Mouse (Mus musculus): ENCODE results near the gene Tjp1. TPM values are rescaled to one million over a fixed set of nuclear protein-coding genes. Genes with fewer than 3 reads are reported as not detected.

Tjp1 gene
- polyA plus RNA-seq, 1 experiment from 2014 or later, result 30.3 TPM

GRCm38 (mm10) chr7:65418366-65418911 lies 109.1 kb downstream of the Tjp1 start:
- H3K4me3 ChIP-seq (ENCODE audit: low read depth, low read length), result no peak overlapping the region
- H3K4me2 ChIP-seq (ENCODE audit: low read depth, low read length, severe bottlenecking), result no peak overlapping the region
- DNase-seq (ENCODE audit: low spot score), result no peak
- no peak for ATAC-seq (replicated peaks; ENCODE audit: low FRiP score)
- no peaks in the 10 kb centered on the region for H3K9me3 ChIP-seq (ENCODE audit: control insufficient read depth, low read length)
- H3K9ac ChIP-seq (ENCODE audit: low read length), result no peak overlapping the region
- H3K27ac ChIP-seq (ENCODE audit: low read depth, low read length), result no peak overlapping the region
- no peaks in the 10 kb centered on the region for H3K27me3 ChIP-seq (ENCODE audit: control insufficient read depth, insufficient read depth, low read length)
- 90% methylated on average over 10 of the region's 10 CpGs for WGBS
- H3K4me1 ChIP-seq (replicated peaks; ENCODE audit: control insufficient read depth, insufficient read depth, low read length), result peaks cover 5% of the 10 kb centered on the region; the same call in 1 of the 2 replicates
- no peaks in the 10 kb centered on the region for H3K36me3 ChIP-seq (ENCODE audit: control insufficient read depth, insufficient read depth, low read length)

- no peak overlapping the region for H3K27ac ChIP-seq (ENCODE audit: low read depth, low read length)
- ATAC-seq (replicated peaks; ENCODE audit: low FRiP score), result no peak
- H3K4me2 ChIP-seq (ENCODE audit: low read depth, low read length, severe bottlenecking), result no peak overlapping the region
- no peaks in the 10 kb centered on the region for H3K36me3 ChIP-seq (ENCODE audit: control insufficient read depth, insufficient read depth, low read length)
- H3K9me3 ChIP-seq (ENCODE audit: control insufficient read depth, low read length), result no peaks in the 10 kb centered on the region
- H3K27me3 ChIP-seq (ENCODE audit: control insufficient read depth, insufficient read depth, low read length), result no peaks in the 10 kb centered on the region
- H3K4me1 ChIP-seq (replicated peaks; ENCODE audit: control insufficient read depth, insufficient read depth, low read length), result peaks cover 5% of the 10 kb centered on the region; the same call in 1 of the 2 replicates
- H3K9ac ChIP-seq (ENCODE audit: low read length), result no peak overlapping the region
- DNase-seq (ENCODE audit: low spot score), result no peak
- 59% methylated on average over 10 of the region's 10 CpGs for WGBS
- no peak overlapping the region for H3K4me3 ChIP-seq (ENCODE audit: low read depth, low read length)
Observed at GRCm38 (mm10) chr7:65417231-65418100, 110.1 kb downstream of the Tjp1 start.

- no peak for ATAC-seq (replicated peaks; ENCODE audit: low FRiP score)
- Histone ChIP-seq H3K27me3 (ENCODE audit: control insufficient read depth, insufficient read depth, low read length) (no peaks in the 10 kb centered on the region), H3K36me3 (ENCODE audit: control insufficient read depth, insufficient read depth, low read length) (no peaks in the 10 kb centered on the region), H3K9me3 (ENCODE audit: control insufficient read depth, low read length) (no peaks in the 10 kb centered on the region), H3K27ac (ENCODE audit: low read depth, low read length) (no peak overlapping the region), H3K4me3 (ENCODE audit: low read depth, low read length) (no peak overlapping the region), H3K4me1 (replicated peaks; ENCODE audit: control insufficient read depth, insufficient read depth, low read length) (peaks cover 3% of the 10 kb centered on the region; the same call in 1 of the 2 replicates), H3K4me2 (ENCODE audit: low read depth, low read length, severe bottlenecking) (no peak overlapping the region), H3K9ac (ENCODE audit: low read length) (no peak overlapping the region)
- no peak for DNase-seq (ENCODE audit: low spot score)
- 56% methylated on average over 3 of the region's 3 CpGs for WGBS
Observed at GRCm38 (mm10) chr7:65416506-65416905, 111.1 kb downstream of the Tjp1 start.

GRCm38 (mm10) chr7:65413946-65414945 lies 113.3 kb downstream of the Tjp1 start:
- ATAC-seq (replicated peaks; ENCODE audit: low FRiP score) (no peak), DNase-seq (ENCODE audit: low spot score) (no peak)
- Histone ChIP-seq H3K9me3 (ENCODE audit: control insufficient read depth, low read length) (no peaks in the 10 kb centered on the region), H3K9ac (ENCODE audit: low read length) (no peak overlapping the region), H3K4me2 (ENCODE audit: low read depth, low read length, severe bottlenecking) (no peak overlapping the region), H3K36me3 (ENCODE audit: control insufficient read depth, insufficient read depth, low read length) (no peaks in the 10 kb centered on the region), H3K4me1 (replicated peaks; ENCODE audit: control insufficient read depth, insufficient read depth, low read length) (0 out of 2 replicates have a peak, but pooled peaks cover 2% of the 10 kb centered on the region), H3K4me3 (ENCODE audit: low read depth, low read length) (no peak overlapping the region), H3K27ac (ENCODE audit: low read depth, low read length) (no peak overlapping the region), H3K27me3 (ENCODE audit: control insufficient read depth, insufficient read depth, low read length) (no peaks in the 10 kb centered on the region)
- 76% methylated on average over 13 of the region's 13 CpGs for WGBS

GRCm38 (mm10) chr7:65410668-65411067 lies 116.9 kb downstream of the Tjp1 start:
- Histone ChIP-seq H3K4me1 (replicated peaks; ENCODE audit: control insufficient read depth, insufficient read depth, low read length) (no peaks in the 10 kb centered on the region), H3K36me3 (ENCODE audit: control insufficient read depth, insufficient read depth, low read length) (no peaks in the 10 kb centered on the region), H3K27ac (ENCODE audit: low read depth, low read length) (no peak overlapping the region), H3K27me3 (ENCODE audit: control insufficient read depth, insufficient read depth, low read length) (no peaks in the 10 kb centered on the region), H3K9me3 (ENCODE audit: control insufficient read depth, low read length) (no peaks in the 10 kb centered on the region), H3K9ac (ENCODE audit: low read length) (no peak overlapping the region), H3K4me3 (ENCODE audit: low read depth, low read length) (no peak overlapping the region), H3K4me2 (ENCODE audit: low read depth, low read length, severe bottlenecking) (no peak overlapping the region)
- DNase-seq (ENCODE audit: low spot score), result no peak
- ATAC-seq (replicated peaks; ENCODE audit: low FRiP score), result no peak
- WGBS, result 71% methylated on average over 7 of the region's 7 CpGs

GRCm38 (mm10) chr7:65406427-65406826 lies 121.2 kb downstream of the Tjp1 start:
- Histone ChIP-seq H3K27ac (ENCODE audit: low read depth, low read length) (no peak overlapping the region), H3K4me2 (ENCODE audit: low read depth, low read length, severe bottlenecking) (no peak overlapping the region), H3K4me1 (replicated peaks; ENCODE audit: control insufficient read depth, insufficient read depth, low read length) (no peaks in the 10 kb centered on the region), H3K4me3 (ENCODE audit: low read depth, low read length) (no peak overlapping the region), H3K9me3 (ENCODE audit: control insufficient read depth, low read length) (no peaks in the 10 kb centered on the region), H3K9ac (ENCODE audit: low read length) (no peak overlapping the region), H3K36me3 (ENCODE audit: control insufficient read depth, insufficient read depth, low read length) (no peaks in the 10 kb centered on the region), H3K27me3 (ENCODE audit: control insufficient read depth, insufficient read depth, low read length) (no peaks in the 10 kb centered on the region)
- ATAC-seq (replicated peaks; ENCODE audit: low FRiP score) (no peak), DNase-seq (ENCODE audit: low spot score) (no peak)
- WGBS, result 79% methylated on average over 3 of the region's 3 CpGs

GRCm38 (mm10) chr7:65402516-65402915 lies 125.1 kb downstream of the Tjp1 start:
- H3K9ac ChIP-seq (ENCODE audit: low read length), result no peak overlapping the region
- H3K4me2 ChIP-seq (ENCODE audit: low read depth, low read length, severe bottlenecking), result no peak overlapping the region
- H3K27ac ChIP-seq (ENCODE audit: low read depth, low read length), result no peak overlapping the region
- H3K4me3 ChIP-seq (ENCODE audit: low read depth, low read length), result no peak overlapping the region
- H3K27me3 ChIP-seq (ENCODE audit: control insufficient read depth, insufficient read depth, low read length), result no peaks in the 10 kb centered on the region
- no peak for ATAC-seq (replicated peaks; ENCODE audit: low FRiP score)
- H3K36me3 ChIP-seq (ENCODE audit: control insufficient read depth, insufficient read depth, low read length), result no peaks in the 10 kb centered on the region
- no peak for DNase-seq (ENCODE audit: low spot score)
- H3K4me1 ChIP-seq (replicated peaks; ENCODE audit: control insufficient read depth, insufficient read depth, low read length), result no peaks in the 10 kb centered on the region
- no peaks in the 10 kb centered on the region for H3K9me3 ChIP-seq (ENCODE audit: control insufficient read depth, low read length)
- WGBS, result 90% methylated on average over 5 of the region's 5 CpGs

- no peaks in the 10 kb centered on the region for H3K9me3 ChIP-seq (ENCODE audit: control insufficient read depth, low read length)
- ATAC-seq (replicated peaks; ENCODE audit: low FRiP score) (no peak), DNase-seq (ENCODE audit: low spot score) (no peak)
- no peaks in the 10 kb centered on the region for H3K4me1 ChIP-seq (replicated peaks; ENCODE audit: control insufficient read depth, insufficient read depth, low read length)
- H3K27me3 ChIP-seq (ENCODE audit: control insufficient read depth, insufficient read depth, low read length), result no peaks in the 10 kb centered on the region
- no peak overlapping the region for H3K4me2 ChIP-seq (ENCODE audit: low read depth, low read length, severe bottlenecking)
- no peaks in the 10 kb centered on the region for H3K36me3 ChIP-seq (ENCODE audit: control insufficient read depth, insufficient read depth, low read length)
- H3K4me3 ChIP-seq (ENCODE audit: low read depth, low read length), result no peak overlapping the region
- no peak overlapping the region for H3K9ac ChIP-seq (ENCODE audit: low read length)
- H3K27ac ChIP-seq (ENCODE audit: low read depth, low read length), result no peak overlapping the region
Observed at GRCm38 (mm10) chr7:65401622-65402021, 126.0 kb downstream of the Tjp1 start.
